Mouse (Mus musculus) stomach, embryonic 16.5 days (tissue): ENCODE data around the gene Usmg5. TPM values are rescaled to one million over a fixed set of nuclear protein-coding genes. Genes with fewer than 3 reads are reported as not detected.

Experiments used
- ATAC-seq: fragments of 200-750 bp; cut with Nextera tagmentation; 2 replicates; pipeline ENCODE4 v1.8.0; 2017; ENCODE audit warnings: moderate number of reproducible peaks, moderate TSS enrichment; ENCODE audit not compliant: insufficient read depth, low FRiP score
- H3K27ac ChIP-seq: fragments of 300-500 bp; sonication (generic); 2 replicates; pipeline ENCODE4 v1.5.1; 2014; ENCODE audit warnings: low read length
- H3K27me3 ChIP-seq: fragments of 300-500 bp; sonication (generic); 2 replicates; pipeline ENCODE4 v1.6.1; 2014; ENCODE audit warnings: low read length, control low read depth, mixed read lengths; ENCODE audit not compliant: control insufficient read depth, insufficient read depth
- H3K36me3 ChIP-seq: fragments of 300-500 bp; sonication (generic); 2 replicates; pipeline ENCODE4 v1.6.1; 2014; ENCODE audit warnings: low read length; ENCODE audit not compliant: control insufficient read depth, insufficient read depth
- H3K4me1 ChIP-seq: fragments of 300-500 bp; sonication (generic); 2 replicates; pipeline ENCODE4 v1.6.1; 2014; ENCODE audit warnings: low read length, control low read depth, mixed read lengths; ENCODE audit not compliant: control insufficient read depth, insufficient read depth
- H3K4me2 ChIP-seq: fragments of 300-500 bp; sonication (generic); 2 replicates; pipeline ENCODE4 v1.6.1; 2014; ENCODE audit warnings: low read depth, low read length, mixed read lengths
- H3K4me3 ChIP-seq: fragments of 300-500 bp; sonication (generic); replicated peaks from 2 replicates; pipeline ENCODE4 v1.5.1; 2014; ENCODE audit warnings: mild to moderate bottlenecking, low read length
- H3K9ac ChIP-seq: fragments of 300-500 bp; sonication (generic); 2 replicates; pipeline ENCODE4 v1.6.1; 2014; ENCODE audit warnings: low read length
- H3K9me3 ChIP-seq: fragments of 300-500 bp; sonication (generic); replicated peaks from 2 replicates; pipeline ENCODE4 v1.6.1; 2016; ENCODE audit warnings: low read length, control low read depth; ENCODE audit not compliant: control insufficient read depth
- WGBS: fragments of 180-500 bp; shearing (Covaris S2); extraction: QIAGEN DNeasy Blood & Tissue Kit; methylation state at CpG from one replicate; pipeline ENCODE4 v1.1.7; 2014; 5-methylcytosine and 5-hydroxymethylcytosine counted together
- polyA plus RNA-seq: library from polyadenylated mRNA; unstranded; fragments of >200 nt; fragmentation: Nextera tagmentation; extraction: Ambion mirVana; gene quantifications from 2 replicates; pipeline ENCODE4 v1.2.1, GENCODE M21; 2015

The Usmg5 gene
- polyA plus RNA-seq, 1 experiment from 2014 or later, result 1,395 TPM

GRCm38 (mm10) chr19:47128835-47129234 is 38.4 kb upstream of the Usmg5 start:
- no peaks in the 10 kb centered on the region for H3K4me1 ChIP-seq
- peaks cover 34% of the 10 kb centered on the region for H3K36me3 ChIP-seq
- no peak for ATAC-seq
- no peak overlapping the region for H3K9ac ChIP-seq
- H3K4me2 ChIP-seq, result no peak overlapping the region
- no peaks in the 10 kb centered on the region for H3K9me3 ChIP-seq
- no peak overlapping the region for H3K4me3 ChIP-seq
- 86% methylated on average over 11 of the region's 11 CpGs for WGBS
- no peak overlapping the region for H3K27ac ChIP-seq
- H3K27me3 ChIP-seq, result no peaks in the 10 kb centered on the region

GRCm38 (mm10) chr19:47128164-47128563 is 37.7 kb upstream of the Usmg5 start:
- H3K36me3 ChIP-seq, result peaks cover 32% of the 10 kb centered on the region

GRCm38 (mm10) chr19:47122802-47123201 is 32.4 kb upstream of the Usmg5 start:
- ATAC-seq, result no peak
- Histone ChIP-seq H3K36me3 (peaks cover 23% of the 10 kb centered on the region), H3K9ac (no peak overlapping the region), H3K4me2 (no peak overlapping the region), H3K9me3 (no peaks in the 10 kb centered on the region), H3K4me1 (no peaks in the 10 kb centered on the region), H3K4me3 (no peak overlapping the region), H3K27ac (no peak overlapping the region), H3K27me3 (no peaks in the 10 kb centered on the region)
- 20% methylated on average over 2 of the region's 2 CpGs for WGBS

More at GRCm38 (mm10) chr19:47128164-47128563, 37.7 kb upstream of the Usmg5 start:
- no peak overlapping the region for H3K4me2 ChIP-seq
- 96% methylated on average over 10 of the region's 10 CpGs for WGBS
- no peaks in the 10 kb centered on the region for H3K27me3 ChIP-seq
- ATAC-seq, result no peak
- H3K9ac ChIP-seq, result no peak overlapping the region
- H3K9me3 ChIP-seq, result no peaks in the 10 kb centered on the region
- no peak overlapping the region for H3K27ac ChIP-seq
- no peaks in the 10 kb centered on the region for H3K4me1 ChIP-seq
- no peak overlapping the region for H3K4me3 ChIP-seq

- no peaks in the 10 kb centered on the region for H3K27me3 ChIP-seq
- ATAC-seq, result no peak
- 43% methylated on average over 4 of the region's 4 CpGs for WGBS
- no peak overlapping the region for H3K4me3 ChIP-seq
- H3K9me3 ChIP-seq, result no peaks in the 10 kb centered on the region
- H3K4me1 ChIP-seq, result no peaks in the 10 kb centered on the region
- peaks cover 12% of the 10 kb centered on the region for H3K36me3 ChIP-seq
- no peak overlapping the region for H3K9ac ChIP-seq
- H3K27ac ChIP-seq, result no peak overlapping the region
- H3K4me2 ChIP-seq, result no peak overlapping the region
These were observed 30.6 kb upstream of the Usmg5 start for GRCm38 (mm10) chr19:47121054-47121453.

GRCm38 (mm10) chr19:47118634-47119033 is 28.2 kb upstream of the Usmg5 start:
- 62% methylated on average over 2 of the region's 2 CpGs for WGBS
- no peak overlapping the region for H3K27ac ChIP-seq
- no peaks in the 10 kb centered on the region for H3K4me1 ChIP-seq
- H3K4me3 ChIP-seq, result no peak overlapping the region
- no peak overlapping the region for H3K9ac ChIP-seq
- no peaks in the 10 kb centered on the region for H3K27me3 ChIP-seq
- no peak overlapping the region for H3K4me2 ChIP-seq
- H3K36me3 ChIP-seq, result peaks cover 6% of the 10 kb centered on the region
- ATAC-seq, result no peak
- no peaks in the 10 kb centered on the region for H3K9me3 ChIP-seq

GRCm38 (mm10) chr19:47104641-47105271 is 14.3 kb upstream of the Usmg5 start:
- 89% methylated on average over 9 of the region's 9 CpGs for WGBS
- H3K36me3 ChIP-seq, result peaks cover 21% of the 10 kb centered on the region
- H3K4me3 ChIP-seq, result no peak overlapping the region
- ATAC-seq, result no peak
- no peak overlapping the region for H3K27ac ChIP-seq
- no peak overlapping the region for H3K4me2 ChIP-seq
- no peaks in the 10 kb centered on the region for H3K4me1 ChIP-seq
- H3K27me3 ChIP-seq, result no peaks in the 10 kb centered on the region
- no peaks in the 10 kb centered on the region for H3K9me3 ChIP-seq
- H3K9ac ChIP-seq, result no peak overlapping the region

GRCm38 (mm10) chr19:47101080-47101479 is 10.6 kb upstream of the Usmg5 start:
- no peaks in the 10 kb centered on the region for H3K27me3 ChIP-seq
- H3K4me2 ChIP-seq, result no peak overlapping the region
- H3K9me3 ChIP-seq, result no peaks in the 10 kb centered on the region
- H3K36me3 ChIP-seq, result peaks cover 15% of the 10 kb centered on the region
- ATAC-seq, result no peak
- no peak overlapping the region for H3K4me3 ChIP-seq
- H3K27ac ChIP-seq, result no peak overlapping the region
- WGBS, result 85% methylated on average over 5 of the region's 5 CpGs
- no peak overlapping the region for H3K9ac ChIP-seq
- H3K4me1 ChIP-seq, result no peaks in the 10 kb centered on the region

- Histone ChIP-seq H3K27ac (peak overlapping the region; percentile 82), H3K36me3 (0 out of 2 replicates have a peak, but pooled peaks cover 3% of the 10 kb centered on the region), H3K4me1 (peaks cover 16% of the 10 kb centered on the region), H3K9me3 (no peaks in the 10 kb centered on the region), H3K4me3 (peak overlapping the region; percentile 95), H3K27me3 (no peaks in the 10 kb centered on the region), H3K9ac (peak overlapping the region; percentile 95), H3K4me2 (peak overlapping the region; percentile 60)
- under 1% methylated on average over 36 of the region's 36 CpGs for WGBS
- peak; percentile 61 for ATAC-seq
These were observed 525 bp downstream of the Usmg5 start for GRCm38 (mm10) chr19:47089718-47090525.

GRCm38 (mm10) chr19:47088226-47088625 is 2.2 kb downstream of the Usmg5 start:
- ATAC-seq, result no peak
- 75% methylated on average over 3 of the region's 3 CpGs for WGBS
- H3K9ac ChIP-seq, result no peak overlapping the region

More at GRCm38 (mm10) chr19:47088226-47088625, 2.2 kb downstream of the Usmg5 start:
- H3K4me2 ChIP-seq, result no peak overlapping the region
- no peaks in the 10 kb centered on the region for H3K27me3 ChIP-seq
- no peak overlapping the region for H3K4me3 ChIP-seq
- no peak overlapping the region for H3K27ac ChIP-seq
- no peaks in the 10 kb centered on the region for H3K9me3 ChIP-seq
- H3K36me3 ChIP-seq, result 0 out of 2 replicates have a peak, but pooled peaks cover 3% of the 10 kb centered on the region
- peaks cover 16% of the 10 kb centered on the region for H3K4me1 ChIP-seq
